Mouse (Mus musculus): ENCODE measurements around the gene Osbp.
A peak's percentile ranks its signal among the peaks of the same experiment; 100 is the strongest.

Gene Osbp

GRCm38 (mm10) chr19:12011560-12012556 is 46.1 kb downstream of the Osbp start:
- DNase-seq (ENCODE audit: low spot score), result peak; percentile 95

- no peak for DNase-seq (ENCODE audit: low spot score)
Observed at GRCm38 (mm10) chr19:12012615-12013014, 46.9 kb downstream of the Osbp start.

DNA sequence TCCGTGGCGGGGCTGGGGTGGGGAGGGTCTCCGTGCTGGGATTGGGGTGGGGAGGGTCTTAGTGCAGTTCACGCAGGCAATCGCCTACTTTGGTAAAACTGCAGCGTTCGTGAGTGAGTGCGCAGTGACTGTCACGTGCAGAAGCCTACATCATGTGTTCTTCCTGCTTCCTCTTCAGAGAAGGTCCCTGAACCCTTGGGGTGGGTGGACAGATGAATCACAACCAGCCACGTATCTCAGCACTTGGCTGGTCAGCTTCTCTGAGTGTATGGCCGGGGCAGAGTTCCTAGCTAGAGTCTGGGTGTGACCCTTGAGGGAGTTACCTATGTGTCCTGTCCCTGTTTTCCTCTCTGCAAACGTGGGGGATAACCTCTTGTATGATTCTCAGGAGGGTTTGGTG is 47.5 kb downstream of the Osbp start:
- no peak for DNase-seq (ENCODE audit: low spot score)

DNA sequence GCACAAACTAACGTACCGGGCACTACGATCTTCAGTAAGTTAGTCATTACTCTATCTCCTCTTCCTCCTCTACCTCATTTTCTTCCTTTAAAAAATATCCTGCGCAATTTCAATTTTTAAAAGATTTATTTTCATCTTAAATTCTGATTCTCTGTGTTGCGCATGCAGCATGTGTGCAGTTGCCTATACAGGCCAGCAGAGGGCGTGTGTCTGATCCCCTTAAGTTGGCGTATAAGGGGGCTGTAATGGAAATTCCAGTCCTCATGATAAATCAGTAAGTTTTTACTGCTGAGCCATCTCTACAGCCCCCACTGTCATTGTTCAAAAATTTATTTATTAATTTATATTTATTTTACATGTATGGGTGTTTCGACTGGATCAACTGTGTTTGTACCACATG is 50.0 kb downstream of the Osbp start:
- DNase-seq (ENCODE audit: low spot score), result no peak

- peak; percentile 57 for DNase-seq (ENCODE audit: low spot score)
Observed at GRCm38 (mm10) chr19:12016192-12016591, 50.5 kb downstream of the Osbp start.

DNA sequence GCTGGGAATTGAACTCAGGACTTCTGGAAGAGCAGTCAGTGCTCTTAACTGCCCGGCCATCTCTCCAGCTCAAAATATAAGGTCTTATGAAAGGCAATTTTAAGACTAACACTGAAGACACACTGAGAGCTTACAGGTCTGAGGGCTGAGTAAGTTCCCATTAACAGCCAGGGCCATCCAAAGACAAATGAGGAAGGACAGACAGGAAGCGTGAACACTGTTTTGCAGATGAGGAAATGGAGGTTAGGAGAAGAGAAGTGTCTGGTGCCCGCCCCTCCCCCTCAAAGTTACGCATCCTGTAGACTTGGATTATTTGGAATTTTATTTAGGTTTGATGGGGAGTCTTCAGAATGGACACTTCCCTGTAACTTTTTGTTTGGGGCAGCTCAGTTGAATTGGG is 58.4 kb downstream of the Osbp start:
- no peak for DNase-seq (ENCODE audit: low spot score)

DNA sequence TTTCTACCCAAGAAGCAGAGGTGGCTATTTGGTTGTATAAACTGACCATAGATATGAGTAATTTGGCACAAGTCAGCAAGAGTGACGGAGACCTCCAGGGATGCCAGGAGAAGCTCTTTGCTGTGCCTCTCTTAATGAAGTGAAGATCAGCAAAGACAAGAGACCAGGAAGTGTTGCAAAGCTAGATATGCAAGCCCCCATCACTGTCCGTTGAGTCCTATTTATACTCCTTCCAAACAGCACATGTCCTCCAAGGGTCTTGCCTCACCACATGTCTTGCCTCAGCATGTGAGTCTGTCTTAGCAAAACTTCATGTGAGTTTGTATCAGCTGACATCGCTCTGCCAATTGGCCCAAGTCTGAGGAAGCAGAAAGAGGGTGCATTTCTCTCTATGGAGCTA is 59.6 kb downstream of the Osbp start:
- DNase-seq (ENCODE audit: low spot score), result no peak

DNA sequence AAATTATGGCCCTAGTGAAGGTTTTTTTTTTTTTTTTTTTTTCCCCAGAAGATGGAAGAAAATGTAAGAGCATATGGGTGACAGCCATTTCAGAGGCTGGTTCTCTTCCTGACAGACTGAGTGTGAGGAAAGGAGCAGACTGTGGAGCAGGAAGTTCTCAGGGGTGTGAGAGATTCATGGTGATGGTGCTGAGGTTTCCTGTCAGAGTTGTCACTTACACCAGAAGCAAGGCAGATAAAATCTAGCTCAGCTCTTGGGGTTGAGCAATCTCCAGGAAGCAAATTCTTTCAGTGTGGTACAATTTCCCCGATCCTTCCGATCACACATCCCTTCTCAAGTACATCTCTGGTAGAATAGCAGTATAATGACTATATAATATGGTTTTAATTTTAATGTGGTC is 60.9 kb downstream of the Osbp start:
- no peak for DNase-seq (ENCODE audit: low spot score)

GRCm38 (mm10) chr19:12037727-12038126 is 72.0 kb downstream of the Osbp start:
- DNase-seq (ENCODE audit: low spot score), result no peak

DNA sequence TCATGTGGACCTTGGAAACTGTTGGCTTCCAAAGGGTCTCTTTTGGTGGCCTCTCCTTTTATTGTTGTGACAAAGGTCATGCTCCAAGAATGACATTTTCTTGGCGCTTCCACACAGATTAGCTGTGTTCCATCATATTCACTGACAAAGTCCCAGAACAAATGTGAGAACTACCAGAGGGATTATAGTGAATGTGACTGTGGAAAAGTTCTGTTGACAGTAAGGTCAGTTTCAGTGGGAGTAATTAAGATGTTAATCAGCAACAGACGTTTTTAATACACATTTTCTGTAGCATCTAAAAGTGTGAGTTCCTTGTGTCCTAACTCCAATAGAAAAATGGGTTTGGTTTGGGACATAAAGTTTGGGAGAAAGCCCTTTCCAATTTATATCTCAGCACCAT is 75.5 kb downstream of the Osbp start, which contains the start of gene Olfr1423:
Gene Olfr1423 (minus strand): TSS at position 101 of the 400 bp plus-strand sequence.
- DNase-seq (ENCODE audit: low spot score), result no peak

DNA sequence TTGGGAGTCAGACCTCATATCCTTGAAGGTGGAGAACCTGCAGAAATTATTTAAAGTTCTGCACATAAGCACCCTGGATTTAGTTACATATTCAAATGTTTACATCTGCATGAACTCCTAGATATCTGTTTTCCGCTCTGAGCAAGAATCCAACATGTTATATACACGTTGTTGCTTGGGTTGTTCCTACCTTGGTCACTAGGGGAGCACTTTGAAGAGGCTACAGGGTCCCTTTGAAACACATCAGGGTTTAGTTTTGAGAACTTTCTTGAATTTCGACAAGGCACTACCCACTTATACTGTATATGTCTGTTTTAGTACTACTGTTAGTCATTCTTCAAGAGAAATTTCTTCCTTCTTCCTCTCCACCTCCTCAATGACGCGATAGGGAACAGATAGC is 77.4 kb downstream of the Osbp start:
- DNase-seq (ENCODE audit: low spot score), result no peak
